Mouse (Mus musculus) heart, postnatal 14 days (tissue): Measurements from ENCODE around the gene Slc25a29. TPM values are rescaled to one million over a fixed set of nuclear protein-coding genes. Genes with fewer than 3 reads are reported as not detected.
"Not testable (repeated sequence)": the region's sequence is repeated elsewhere in the genome, so short reads cannot be mapped to it uniquely, and the experiment has no call there.

Source experiments
- DNase-seq, 2 experiments: peaks; one replicate each; pipeline ENCODE4 v3.0.0; 2021 to 2022
- intact Hi-C: fragments of 180-260 bp; cut with DNase I; formaldehyde crosslinking; loops from one replicate; pipeline ENCODE4 v1.15.1; 2025
- long read RNA-seq, 2 experiments: library from polyadenylated mRNA; stranded (forward); transcript quantifications; one replicate each; pipeline ENCODE4 v2.0.0; 2021
- total RNA-seq, 2 experiments: library from RNA; stranded (reverse); gene quantifications; 2 replicates each; pipeline ENCODE4 v1.2.3; 2021

Gene Slc25a29
- 1 to 10 TPM; 5.7 to 6.0 TPM for total RNA-seq
- long read RNA-seq, experiment 1, transcript Slc25a29-201 (4 exons, 1,976 nt): major isoform, 18 of 19 reads
- long read RNA-seq, experiment 1, partial matches to known transcripts: 0 of 19 reads
- long read RNA-seq, experiment 1, other reads (novel, unspliced or antisense): 1 of 19 reads
- long read RNA-seq, experiment 2, transcript Slc25a29-201 (4 exons, 1,976 nt): major isoform, 16 of 16 reads
- long read RNA-seq, experiment 2, partial matches to known transcripts: 0 of 16 reads
- long read RNA-seq, experiment 2, other reads (novel, unspliced or antisense): 0 of 16 reads

- intact Hi-C loops: loop anchor here (2.0 kb wide), 1 partner anchor 41 kb away; no protein-coding TSS in a partner anchor
- peak; percentile 98 for DNase-seq
Observed at GRCm38 (mm10) chr12:108835840-108836409, at the start of gene Slc25a29, which contains the start of gene Slc25a47. TSS of gene Slc25a29 (minus strand) at chr12:108835883. TSS of gene Slc25a47 (plus strand) at chr12:108836046.

GRCm38 (mm10) chr12:108882776-108883175 lies 47.1 kb upstream of the Slc25a29 start:
- DNase-seq: no peak
- intact Hi-C loops: no loop called here

GRCm38 (mm10) chr12:108881192-108881591 lies 45.5 kb upstream of the Slc25a29 start:
- intact Hi-C loops: no loop called here
- no peak for DNase-seq

GRCm38 (mm10) chr12:108880606-108881005 lies 44.9 kb upstream of the Slc25a29 start:
- no peak for DNase-seq
- intact Hi-C loops: no loop called here

GRCm38 (mm10) chr12:108879138-108879537 lies 43.5 kb upstream of the Slc25a29 start:
- intact Hi-C loops: no loop called here
- DNase-seq: no peak

GRCm38 (mm10) chr12:108873122-108873521 lies 37.4 kb upstream of the Slc25a29 start:
- intact Hi-C loops: no loop called here
- no peak for DNase-seq

- DNase-seq: no peak
- intact Hi-C loops: no loop called here
Observed at GRCm38 (mm10) chr12:108869575-108869974, 33.9 kb upstream of the Slc25a29 start.

GRCm38 (mm10) chr12:108865007-108865494 lies 29.4 kb upstream of the Slc25a29 start:
- intact Hi-C loops: no loop called here
- DNase-seq: no peak

- intact Hi-C loops: no loop called here
Observed at GRCm38 (mm10) chr12:108858486-108858885, 22.8 kb upstream of the Slc25a29 start.

GRCm38 (mm10) chr12:108857589-108858184 lies 22.0 kb upstream of the Slc25a29 start:
- DNase-seq: peak; percentile 42 to 49

More at GRCm38 (mm10) chr12:108858486-108858885, 22.8 kb upstream of the Slc25a29 start:
- no peak for DNase-seq

GRCm38 (mm10) chr12:108857109-108857508 lies 21.4 kb upstream of the Slc25a29 start:
- no peak for DNase-seq
- intact Hi-C loops: no loop called here

More at GRCm38 (mm10) chr12:108857589-108858184, 22.0 kb upstream of the Slc25a29 start:
- intact Hi-C loops: no loop called here

GRCm38 (mm10) chr12:108856186-108856585 lies 20.5 kb upstream of the Slc25a29 start:
- intact Hi-C loops: no loop called here
- no peak for DNase-seq

GRCm38 (mm10) chr12:108855081-108855480 lies 19.4 kb upstream of the Slc25a29 start:
- no peak for DNase-seq
- intact Hi-C loops: no loop called here

GRCm38 (mm10) chr12:108852822-108853221 lies 17.1 kb upstream of the Slc25a29 start:
- DNase-seq: no peak
- intact Hi-C loops: no loop called here

GRCm38 (mm10) chr12:108850886-108851285 lies 15.2 kb upstream of the Slc25a29 start:
- intact Hi-C loops: no loop called here
- no peak for DNase-seq

- peak in 1 of 2 experiments; percentile 29 for DNase-seq
- intact Hi-C loops: no loop called here
Observed at GRCm38 (mm10) chr12:108850129-108850528, 14.4 kb upstream of the Slc25a29 start.

- DNase-seq: peak in 1 of 2 experiments; percentile 26
- intact Hi-C loops: no loop called here
Observed at GRCm38 (mm10) chr12:108849488-108850022, 13.9 kb upstream of the Slc25a29 start.

GRCm38 (mm10) chr12:108848033-108848432 lies 12.3 kb upstream of the Slc25a29 start:
- intact Hi-C loops, DNase-seq: not testable (repeated sequence)

GRCm38 (mm10) chr12:108842663-108843062 lies 7.0 kb upstream of the Slc25a29 start:
- intact Hi-C loops: no loop called here

GRCm38 (mm10) chr12:108841181-108841580 lies 5.5 kb upstream of the Slc25a29 start:
- intact Hi-C loops: no loop called here
- DNase-seq: no peak

More at GRCm38 (mm10) chr12:108842663-108843062, 7.0 kb upstream of the Slc25a29 start:
- no peak for DNase-seq

- intact Hi-C loops: loop anchor here (2.0 kb wide), 1 partner anchor 42 kb away; no protein-coding TSS in a partner anchor
Observed at GRCm38 (mm10) chr12:108836722-108837121, 1.0 kb upstream of the Slc25a29 start.

More at GRCm38 (mm10) chr12:108836722-108837121, 1.0 kb upstream of the Slc25a29 start:
- no peak for DNase-seq
